Mouse (Mus musculus) MEL (cell line): ENCODE data around the gene Rela.

Experiments used
- CTCF ChIP-seq, 3 experiments: IDR thresholded peaks in 2 of 3; conservative IDR thresholded peaks in 1 of 3; 2 replicates each; pipeline ENCODE4 v1.5.1; 2011 to 2012; ENCODE audit warnings: low read length in 3 of 3, low read depth in 2 of 3, mild to moderate bottlenecking in 2 of 3, improper control_type of control experiment in 1 of 3, inconsistent platforms in 1 of 3, mixed read lengths in 1 of 3, moderate library complexity in 1 of 3; ENCODE audit not compliant: control insufficient read depth in 1 of 3, insufficient read depth in 1 of 3, poor library complexity in 1 of 3, severe bottlenecking in 1 of 3
- EP300 ChIP-seq, 2 experiments: IDR thresholded peaks; 2 replicates each; pipeline ENCODE4 v1.6.1; 2011; ENCODE audit warnings: improper control_type of control experiment in 2 of 2, low read length in 2 of 2, low read depth in 1 of 2, mild to moderate bottlenecking in 1 of 2
- MAX ChIP-seq: IDR thresholded peaks from 2 replicates; pipeline ENCODE4 v1.6.1; 2011; ENCODE audit warnings: low read length, improper control_type of control experiment
- POLR2A ChIP-seq, 2 experiments: IDR thresholded peaks; 2 replicates each; pipeline ENCODE4 v1.6.1; 2011 to 2012; ENCODE audit warnings: low read length in 2 of 2, mild to moderate bottlenecking in 2 of 2, control low read depth in 1 of 2, improper control_type of control experiment in 1 of 2, low read depth in 1 of 2, moderate library complexity in 1 of 2; ENCODE audit not compliant: control insufficient read depth in 1 of 2, insufficient read depth in 1 of 2, poor library complexity in 1 of 2
- POLR2AphosphoS2 ChIP-seq: IDR thresholded peaks from 2 replicates; pipeline ENCODE4 v1.6.1; 2011; ENCODE audit warnings: low read length, improper control_type of control experiment
- UBTF ChIP-seq: IDR thresholded peaks from 2 replicates; pipeline ENCODE4 v1.6.1; 2012; ENCODE audit warnings: low read depth, mild to moderate bottlenecking, inconsistent platforms, low read length, improper control_type of control experiment, moderate library complexity, borderline replicate concordance; ENCODE audit not compliant: insufficient read depth
- USF2 ChIP-seq, 2 experiments: IDR thresholded peaks; 2 replicates each; pipeline ENCODE4 v1.6.1; 2011 to 2012; ENCODE audit warnings: improper control_type of control experiment in 2 of 2, low read length in 2 of 2, borderline replicate concordance in 1 of 2, inconsistent platforms in 1 of 2, low read depth in 1 of 2, mild to moderate bottlenecking in 1 of 2; ENCODE audit not compliant: insufficient read depth in 1 of 2
- ZC3H11A ChIP-seq: IDR thresholded peaks from 2 replicates; pipeline ENCODE4 v1.6.1; 2012; ENCODE audit warnings: low read depth, mild to moderate bottlenecking, inconsistent platforms, low read length, improper control_type of control experiment
- ZKSCAN1 ChIP-seq: IDR thresholded peaks from 2 replicates; pipeline ENCODE4 v1.6.1; 2012; ENCODE audit warnings: low read depth, mild to moderate bottlenecking, inconsistent platforms, low read length, improper control_type of control experiment, moderate library complexity
- ZNF384 ChIP-seq: IDR thresholded peaks from 2 replicates; pipeline ENCODE4 v1.6.1; 2012; ENCODE audit warnings: low read depth, mild to moderate bottlenecking, inconsistent platforms, low read length, improper control_type of control experiment

DNA sequence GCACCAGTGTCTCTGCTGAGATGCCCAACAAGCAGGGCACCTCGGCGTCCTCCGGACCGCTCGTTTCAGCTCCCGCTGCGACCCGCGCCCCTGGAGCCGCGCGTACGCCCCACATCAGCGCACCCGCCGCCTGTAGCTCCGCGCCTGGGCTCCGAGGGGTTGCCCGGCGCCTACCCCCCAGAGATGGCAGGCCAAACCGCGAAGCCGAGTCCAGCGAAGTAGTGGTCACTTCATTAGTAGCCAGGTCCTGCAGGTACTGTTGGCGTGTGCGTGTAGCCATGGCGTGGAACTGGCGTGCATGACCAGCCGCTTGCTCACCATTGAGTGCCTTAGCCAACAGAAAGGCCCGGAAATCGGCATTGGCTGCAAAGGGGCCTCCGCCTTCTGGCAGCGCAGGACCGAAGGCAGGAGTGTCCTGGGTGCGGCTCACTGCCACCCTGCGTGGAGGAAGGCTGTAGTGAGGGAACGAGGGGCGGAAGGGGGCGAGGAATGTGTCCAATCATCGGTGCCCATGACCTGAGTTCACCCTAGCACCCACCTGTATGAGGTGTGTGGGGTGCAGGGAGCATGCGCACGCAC is 17.5 kb downstream of the Rela start:
- TF ChIP-seq MAX (no peak), ZC3H11A (no peak), UBTF (no peak), ZNF384 (no peak), CTCF (IDR thresholded peaks at IDR 0.05 in 2 of 3, conservative IDR thresholded peaks at IDR 0.05 in 1 of 3; ENCODE audit: control insufficient read depth in 1 of 3, insufficient read depth in 1 of 3, low read depth in 2 of 3, low read length in 3 of 3, poor library complexity in 1 of 3, severe bottlenecking in 1 of 3) (no peak), USF2 (IDR thresholded peaks at IDR 0.05; ENCODE audit: borderline replicate concordance in 1 of 2, insufficient read depth in 1 of 2, low read depth in 1 of 2, low read length in 2 of 2) (no peak), POLR2AphosphoS2 (no peak), EP300 (IDR thresholded peaks at IDR 0.05; ENCODE audit: low read depth in 1 of 2, low read length in 2 of 2) (no peak), POLR2A (IDR thresholded peaks at IDR 0.05; ENCODE audit: control insufficient read depth in 1 of 2, insufficient read depth in 1 of 2, low read depth in 1 of 2, low read length in 2 of 2, poor library complexity in 1 of 2) (no peak), ZKSCAN1 (no peak)
